8 mouse cellular contexts compared by ENCODE assay signal in genomic region chrX:160116658-160117057, GRCm38 (mm10). TPM values are rescaled to one million over a fixed set of nuclear protein-coding genes. Genes with fewer than 3 reads are reported as not detected.
A peak's percentile ranks its signal among the peaks of the same experiment; 100 is the strongest.
DNase-seq lines count a peak whose midpoint lies in the region; ATAC-seq and TF ChIP-seq lines count a peak whose summit lies in the region.

No protein-coding gene starts in this region.

- WGBS in neural tube, embryonic 14.5 days = 79% methylated on average over 3 of the region's 3 CpGs

- H3K4me1 ChIP-seq in neural tube, embryonic 14.5 days (ENCODE audit: control insufficient read depth, insufficient read depth, low read length) = no peaks in the 10 kb centered on the region

- DNase-seq in NIH3T3 (ENCODE audit: low read depth) = peak; percentile 81
- peak; percentile 50 to 70 for DNase-seq in heart, postnatal 10 days
- DNase-seq in kidney, postnatal 36 days = peak; percentile 38 to 79
- peak; percentile 6 to 22 for DNase-seq in lung, adult 18-20 months
- peak; percentile 61 for DNase-seq in thymus, postnatal 14 days

- no peaks in the 10 kb centered on the region for H3K79me2 ChIP-seq in C2C12 (ENCODE audit: control insufficient read depth, insufficient read depth)

- no peaks in the 10 kb centered on the region for H3K9me3 ChIP-seq in neural tube, embryonic 14.5 days (ENCODE audit: control insufficient read depth, low read length)

- H3K9ac ChIP-seq in neural tube, embryonic 14.5 days (replicated peaks; ENCODE audit: low read depth, low read length) = no peak overlapping the region

- no peak overlapping the region for H3K27ac ChIP-seq in neural tube, embryonic 14.5 days (ENCODE audit: low read depth, low read length)

- peak; percentile 82 for ATAC-seq in common myeloid progenitor, adult 5-6 weeks (replicated peaks; ENCODE audit: low read depth, poor library complexity, severe bottlenecking)
- peak; percentile 61; the same call in 1 of the 2 replicates for ATAC-seq in neural tube, embryonic 14.5 days (ENCODE audit: low read depth)

- no peak overlapping the region for H3K4me2 ChIP-seq in neural tube, embryonic 14.5 days (ENCODE audit: low read depth, low read length)

- H3K27me3 ChIP-seq in C2C12 (ENCODE audit: control insufficient read depth, insufficient read depth, insufficient read length) = no peaks in the 10 kb centered on the region
- H3K27me3 ChIP-seq in neural tube, embryonic 14.5 days (ENCODE audit: control insufficient read depth, insufficient read depth, low read length) = no peaks in the 10 kb centered on the region

- no peak overlapping the region for H3ac ChIP-seq in C2C12 (ENCODE audit: control insufficient read depth, insufficient read length, low read depth)

- intact Hi-C loops in heart, postnatal 10 days (cut with DNase I) = loop anchor here (5.0 to 10.0 kb wide), 5 partner anchors 129 to 674 kb away; partner anchors contain the start of genes Map3k15 and Sh3kbp1

- no peaks in the 10 kb centered on the region for H3K79me3 ChIP-seq in C2C12 (ENCODE audit: low read depth)

- peak; percentile 34 for TF ChIP-seq CTCF in C2C12 (IDR thresholded peaks at IDR 0.05; ENCODE audit: control insufficient read depth, insufficient read depth, insufficient read length)

- no peak overlapping the region for H3K4me3 ChIP-seq in C2C12 (ENCODE audit: insufficient read depth, poor library complexity, severe bottlenecking)
- H3K4me3 ChIP-seq in neural tube, embryonic 14.5 days (ENCODE audit: low read depth, low read length) = no peak overlapping the region

- peaks cover 17% of the 10 kb centered on the region for H3K36me3 ChIP-seq in C2C12 (ENCODE audit: control insufficient read depth, insufficient read depth)
- no peaks in the 10 kb centered on the region; the same call in 1 of the 2 replicates for H3K36me3 ChIP-seq in neural tube, embryonic 14.5 days (ENCODE audit: control insufficient read depth, insufficient read depth, low read length)

TF ChIP-seq in C2C12, 6 proteins besides CTCF, POLR2A, EP300 and RAD21:
- TF ChIP-seq USF1 (IDR thresholded peaks at IDR 0.05; ENCODE audit: low read depth) (no peak), MAX (IDR thresholded peaks at IDR 0.05) (no peak), MYOD1 (IDR thresholded peaks at IDR 0.05; ENCODE audit: control insufficient read depth, insufficient read length, low read depth) (no peak), MYOG (IDR thresholded peaks at IDR 0.05; ENCODE audit: control insufficient read depth, extremely low read depth, insufficient read length) (no peak), FOSL1 (IDR thresholded peaks at IDR 0.05; ENCODE audit: insufficient read depth, low read length, poor library complexity, severe bottlenecking) (no peak), CEBPB (IDR thresholded peaks at IDR 0.05; ENCODE audit: low read depth) (no peak)

RNA-seq across cellular contexts. Expression of gene Pdha1, which starts 21.6 kb away (rescaled TPM):
- 82.5 TPM for polyA plus RNA-seq in C2C12 (2012; fragmentation: generic; extraction: Trizol)
- 174 and 175 TPM in 2 replicates for total RNA-seq in common myeloid progenitor, adult 5-6 weeks (2017)
- total RNA-seq in heart, postnatal 10 days (2021) = 100 to 1,000 TPM; 884 to 926 TPM
- 153 and 154 TPM in 2 replicates for polyA plus RNA-seq in neural tube, embryonic 14.5 days (2014; fragmentation: Nextera tagmentation; extraction: Ambion mirVana)

Comparison
In these comparisons a context has a peak if more than half of its experiments do, and no peak if none do; other contexts are left out.
1. DNase-seq: peak in every context shown above with its lines; median percentile 81 in NIH3T3; 61 in thymus, postnatal 14 days; 60 in heart, postnatal 10 days; 58 in kidney, postnatal 36 days; 14 in lung, adult 18-20 months.